Mouse (Mus musculus) frontal cortex, adult 2 months (tissue): Measurements from ENCODE around the gene Tas1r1. TPM values are rescaled to one million over a fixed set of nuclear protein-coding genes. Genes with fewer than 3 reads are reported as not detected.
A peak's percentile ranks its signal among the peaks of the same experiment; 100 is the strongest.
"Not testable (repeated sequence)": the region's sequence is repeated elsewhere in the genome, so short reads cannot be mapped to it uniquely, and the experiment has no call there.

Source experiments
- DNase-seq, 2 experiments: peaks; one replicate each; pipeline ENCODE4 v3.0.0; 2022; ENCODE audit warnings: low spot score in 1 of 2; ENCODE audit errors: extremely low spot score in 1 of 2
- polyA plus RNA-seq: library from polyadenylated mRNA; depleted of rRNA; stranded (reverse); fragments of >200 nt; gene quantifications from 2 replicates; pipeline ENCODE4 v1.2.3, GENCODE M21; 2012

Tas1r1 gene
- polyA plus RNA-seq, 1 experiment, result 0.20 TPM

DNA sequence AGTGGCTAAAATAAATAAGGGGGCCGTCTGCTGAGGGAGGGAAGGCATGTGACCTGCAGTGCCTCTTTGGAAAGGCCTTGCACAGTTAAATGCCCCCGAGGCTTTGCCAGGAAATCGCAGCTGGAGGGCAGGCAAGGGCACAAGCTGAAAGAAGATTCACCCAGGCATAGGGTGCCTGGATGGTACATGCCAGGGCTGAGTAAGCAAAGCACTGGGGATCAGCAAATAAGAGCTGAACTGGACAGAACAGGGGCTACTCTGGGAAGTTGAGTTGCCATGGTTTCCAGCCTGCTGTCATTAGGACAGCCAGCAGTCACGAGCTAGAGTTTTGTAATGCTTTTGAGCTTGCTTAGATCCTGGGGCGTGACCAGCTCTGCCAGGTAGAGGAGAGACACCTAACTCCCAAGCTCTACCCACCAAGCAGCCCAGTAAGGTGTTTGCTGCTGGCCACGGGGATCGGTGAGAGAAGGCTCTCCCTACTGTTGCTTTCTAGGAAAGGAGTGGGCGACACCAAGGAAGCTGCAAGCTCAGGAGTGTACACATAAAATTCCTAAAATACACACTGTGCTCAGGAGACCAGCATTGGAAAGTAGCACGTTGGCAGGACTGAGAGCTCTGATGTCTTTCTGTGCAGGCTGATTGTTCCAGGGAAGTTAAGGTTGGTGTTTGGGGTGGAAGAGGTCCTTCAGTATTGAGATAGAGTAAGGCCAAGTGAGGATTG, 24.2 kb upstream of the Tas1r1 start:
- DNase-seq, result peak in 1 of 2 experiments; percentile 24

DNA sequence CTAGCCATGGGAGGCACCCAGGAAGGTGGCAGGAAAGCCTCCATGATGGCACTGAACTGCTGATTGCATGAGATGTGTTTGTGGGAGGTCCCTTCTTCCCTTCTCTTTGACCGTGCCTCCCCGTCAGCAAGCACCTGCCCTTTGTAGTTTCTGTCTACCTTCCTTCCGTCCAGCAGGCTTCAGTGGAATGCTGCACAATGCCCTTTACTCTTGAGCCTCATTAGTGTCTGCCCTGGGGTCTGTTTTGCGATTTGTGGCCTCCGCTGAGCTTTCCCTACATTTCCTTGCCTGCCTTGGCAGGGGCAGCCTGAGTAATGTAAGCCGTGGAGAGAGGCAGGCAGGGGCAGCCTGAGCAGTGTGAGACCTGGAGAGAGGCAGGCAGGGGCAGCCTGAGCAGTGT, 6.2 kb upstream of the Tas1r1 start:
- DNase-seq, result no peak

DNA sequence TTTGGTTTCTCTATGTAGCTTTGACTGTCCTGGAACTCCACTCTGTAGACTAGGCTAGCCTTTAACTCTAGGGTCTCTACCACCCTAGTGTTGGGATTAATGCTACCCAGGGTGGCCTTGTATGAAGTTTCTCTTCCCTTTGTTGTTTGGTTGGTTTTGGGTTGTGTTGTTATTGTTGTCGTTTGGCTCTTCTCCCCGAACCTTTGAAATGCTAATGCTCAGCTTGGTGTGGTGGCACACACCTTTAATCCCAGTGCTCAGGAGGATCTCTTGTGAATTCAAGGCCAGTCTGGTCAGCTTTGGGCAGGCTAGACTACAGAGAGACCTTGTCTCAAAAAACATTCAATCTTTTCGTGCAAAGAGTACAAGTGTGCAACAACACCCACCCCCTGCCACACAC, 4.8 kb upstream of the Tas1r1 start:
- DNase-seq, result no peak

DNA sequence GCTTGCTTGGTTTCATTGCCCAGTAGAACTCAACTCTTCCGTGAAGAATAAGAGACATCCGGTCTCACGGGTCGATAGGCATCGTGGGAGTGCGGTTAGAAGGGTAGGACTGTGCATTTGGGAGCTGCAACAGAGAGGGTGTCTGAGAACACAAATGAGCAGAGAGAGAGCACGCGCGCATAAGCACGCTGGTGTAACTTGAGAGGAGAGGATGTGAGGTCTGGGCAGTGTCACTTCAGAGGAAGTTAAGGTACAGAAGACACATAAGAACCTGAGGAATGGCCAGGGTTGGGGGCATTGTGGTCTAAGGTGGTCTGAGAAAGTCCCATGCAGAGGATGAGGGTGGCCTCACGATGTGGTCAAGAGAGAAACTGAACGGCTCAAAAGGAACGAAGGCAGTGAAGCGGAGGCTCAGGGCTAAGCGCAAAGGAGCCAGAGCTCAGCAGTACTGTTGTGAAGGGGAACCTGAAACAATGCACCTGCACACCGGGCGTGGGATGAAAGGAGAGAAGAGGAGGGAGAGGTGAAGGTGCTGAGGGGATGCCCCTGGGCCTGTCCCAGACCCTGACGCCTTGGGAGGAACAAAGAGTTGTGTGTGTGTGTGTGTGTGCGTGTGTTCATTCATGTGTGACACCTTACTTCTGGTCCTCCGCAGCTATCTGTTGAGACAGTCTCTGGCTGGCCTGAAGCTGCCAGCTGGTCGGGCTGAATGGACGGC, 3.7 kb upstream of the Tas1r1 start:
- DNase-seq, result no peak

DNA sequence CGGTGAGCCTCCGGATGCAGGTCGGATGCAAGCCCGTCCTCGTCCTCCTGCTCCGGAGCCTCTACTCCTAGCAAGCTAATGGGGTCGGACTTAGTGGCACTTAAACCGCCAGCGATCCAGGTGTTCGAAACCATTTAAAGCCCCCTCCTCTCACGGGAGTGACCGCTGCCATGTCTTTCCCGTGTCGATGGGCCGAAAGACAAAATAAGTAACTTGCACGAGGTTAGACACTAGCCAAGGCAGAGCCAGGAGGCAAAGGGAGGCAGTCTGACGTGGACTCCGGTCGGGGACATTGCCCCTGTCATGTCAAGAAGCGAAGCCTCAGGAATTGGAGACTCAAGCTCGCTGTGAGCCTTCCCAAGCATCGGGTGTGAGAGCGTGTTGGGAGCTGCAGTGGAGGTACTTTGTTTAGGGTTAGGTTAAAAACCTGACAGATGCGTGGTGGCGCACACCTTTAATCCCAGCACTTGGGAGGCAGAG, 1.5 kb upstream of the Tas1r1 start:
- DNase-seq, result no peak

DNA sequence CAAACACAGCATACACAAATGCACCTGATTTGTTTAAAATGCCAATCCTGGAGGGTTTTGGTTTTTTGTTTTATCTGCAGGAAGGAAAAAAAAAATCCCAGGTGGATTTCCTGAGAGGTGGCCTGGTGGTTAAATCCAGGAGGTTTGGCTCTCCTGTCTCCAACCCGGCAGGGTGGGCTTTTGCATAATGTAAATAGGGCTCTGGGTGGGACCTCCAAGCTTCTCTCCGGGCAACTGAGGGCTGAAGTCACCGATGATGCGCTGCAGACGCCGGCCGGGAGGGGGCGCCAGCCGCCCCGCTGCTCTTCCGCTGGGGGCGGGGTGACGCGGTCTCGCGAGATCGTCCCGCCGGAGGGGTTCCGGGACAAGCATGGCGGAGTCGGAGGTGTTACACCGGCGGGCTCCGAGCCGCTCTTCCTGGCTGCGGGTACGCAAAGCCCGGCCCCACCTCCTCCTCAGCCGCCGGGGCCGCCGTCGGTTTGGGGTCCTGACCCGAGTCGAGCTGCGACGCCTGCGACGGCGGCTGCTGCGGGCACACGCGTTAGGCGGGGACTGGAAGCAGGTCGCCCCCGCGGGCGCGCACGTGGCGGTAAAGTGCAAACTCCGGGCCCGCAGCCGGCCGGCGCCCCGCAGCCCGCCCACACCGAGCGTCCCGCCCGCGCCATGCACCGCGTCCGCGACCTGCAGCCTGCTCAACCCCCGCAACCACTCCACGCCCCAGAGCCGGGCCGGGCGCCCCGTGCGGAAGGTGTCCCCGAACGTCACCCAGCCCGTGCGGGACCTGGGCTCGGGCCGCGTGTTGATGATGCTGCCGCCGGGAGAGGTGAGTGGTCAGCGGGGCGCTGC, 840 bp upstream of the Tas1r1 start, which contains the start of gene Nol9:
TSS of gene Nol9 (plus strand) at position 337 of the 846 bp plus-strand sequence.
- peak; percentile 65 to 94 for DNase-seq

DNA sequence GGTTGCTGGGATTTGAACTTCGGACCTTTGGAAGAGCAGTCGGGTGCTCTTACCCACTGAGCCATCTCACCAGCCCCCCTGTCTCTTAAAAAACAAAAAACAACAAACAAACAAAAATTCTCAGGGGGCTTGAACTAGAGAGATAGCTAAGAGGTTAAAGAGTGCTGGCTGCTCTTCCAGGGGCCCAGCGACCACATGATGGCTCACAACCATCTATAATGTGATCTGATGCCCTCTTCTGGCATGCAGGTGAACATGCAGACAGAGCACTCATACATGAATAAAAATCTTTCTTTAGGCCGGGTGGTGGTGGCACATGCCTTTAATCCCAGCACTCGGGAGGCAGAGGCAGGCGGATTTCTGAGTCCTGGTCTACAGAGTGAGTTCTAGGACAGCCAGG, 1.9 kb downstream of the Tas1r1 start:
- DNase-seq, result not testable (repeated sequence)

DNA sequence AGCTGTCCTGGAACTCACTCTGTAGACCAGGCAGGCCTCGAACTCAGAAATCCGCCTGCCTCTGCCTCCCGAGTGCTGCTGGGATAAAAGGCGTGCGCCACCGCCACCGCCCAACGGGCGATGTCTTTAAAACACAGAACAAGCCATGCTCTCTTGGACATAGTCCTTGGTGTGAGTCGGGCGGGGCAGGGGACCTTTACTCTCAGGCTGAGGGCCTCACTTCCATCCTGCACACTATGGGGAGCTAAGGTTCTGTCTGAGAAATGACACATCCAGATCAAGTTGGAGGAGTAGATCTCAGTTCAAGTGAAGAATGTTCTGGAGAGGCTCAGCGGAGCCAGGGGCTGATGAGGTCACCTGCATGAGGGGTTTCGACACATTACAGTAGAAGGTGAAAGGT, 5.4 kb downstream of the Tas1r1 start:
- DNase-seq, result no peak

DNA sequence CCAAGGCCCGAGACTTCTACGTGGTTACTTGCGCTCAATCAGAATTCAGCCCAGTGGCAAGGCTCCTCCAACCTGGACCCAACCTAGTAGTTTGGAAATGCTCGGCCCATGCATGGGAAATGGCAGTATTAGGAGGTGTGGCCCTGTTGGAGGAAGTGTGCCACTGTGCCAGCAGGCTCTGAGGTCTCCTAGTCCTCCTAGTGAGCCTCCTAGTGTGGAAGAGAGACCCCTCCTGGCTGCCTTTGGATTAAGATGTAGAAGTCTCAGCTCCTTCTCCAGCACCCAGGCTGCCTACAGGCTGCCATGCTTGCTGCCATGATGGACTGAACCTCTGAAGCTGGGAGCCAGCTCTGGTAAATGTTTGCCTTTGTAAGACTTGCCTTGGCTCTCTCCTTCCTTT, 8.4 kb downstream of the Tas1r1 start:
- DNase-seq, result no peak

DNA sequence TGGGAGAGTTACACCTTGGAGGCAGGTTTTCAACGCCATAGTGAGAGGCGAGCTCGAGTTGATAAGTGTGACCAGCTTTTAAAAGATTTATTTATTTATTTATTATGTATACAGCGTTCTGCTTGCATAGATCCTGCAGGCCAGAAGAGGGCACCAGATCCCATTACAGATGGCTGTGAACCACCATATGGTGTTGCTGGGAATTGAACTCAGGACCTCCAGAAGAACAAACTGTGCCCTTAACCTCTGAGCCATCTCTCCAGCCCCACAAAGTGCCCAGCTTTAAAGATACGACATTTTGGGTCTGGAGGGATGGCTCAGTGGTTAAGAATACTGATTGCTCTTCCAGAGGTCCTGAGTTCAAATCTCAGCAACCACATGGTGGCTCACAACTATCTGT, 9.3 kb downstream of the Tas1r1 start:
- DNase-seq, result no peak

DNA sequence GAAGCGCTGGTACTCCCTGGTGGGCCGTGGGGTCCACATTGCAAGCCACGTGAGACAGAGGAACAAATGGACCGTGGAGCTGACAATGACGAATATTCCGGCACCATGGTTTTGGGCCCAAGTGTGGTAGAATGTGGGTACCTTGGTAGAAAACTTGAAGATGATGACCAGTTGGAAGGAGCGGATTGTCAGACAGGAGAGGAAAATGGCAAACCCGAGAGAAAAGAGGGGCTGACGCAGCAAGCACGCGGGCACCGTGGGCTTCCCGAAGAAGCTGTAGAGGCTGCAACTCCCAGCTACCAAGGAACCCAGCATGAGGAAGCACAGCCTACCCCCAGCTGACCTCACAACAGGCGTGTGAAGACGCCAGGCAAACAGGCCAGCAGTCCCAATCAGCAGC, 9.9 kb downstream of the Tas1r1 start:
- DNase-seq, result no peak

DNA sequence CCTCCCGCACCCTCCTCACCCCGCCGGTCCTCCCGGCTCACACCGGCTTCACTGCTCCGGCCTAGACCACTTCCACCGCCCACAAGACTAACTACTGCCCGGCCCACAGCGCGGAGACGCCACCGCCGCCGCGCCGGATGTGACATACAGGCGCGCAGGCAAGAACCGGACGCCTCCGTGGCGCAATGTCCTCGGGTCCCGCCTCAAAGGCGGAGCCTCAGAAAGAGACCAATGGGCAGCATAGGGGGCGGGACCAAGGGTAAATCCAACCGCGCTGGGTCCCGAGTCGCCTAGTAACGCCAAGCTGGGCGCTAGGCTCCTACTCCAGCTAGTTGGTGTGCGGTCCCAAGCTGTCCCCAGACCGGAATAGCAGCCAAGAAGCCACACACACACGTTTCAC, 10.8 kb downstream of the Tas1r1 start, which contains the start of gene Zbtb48:
TSS of gene Zbtb48 (minus strand) at position 148 of the 400 bp plus-strand sequence.
- peak; percentile 96 to 97 for DNase-seq

DNA sequence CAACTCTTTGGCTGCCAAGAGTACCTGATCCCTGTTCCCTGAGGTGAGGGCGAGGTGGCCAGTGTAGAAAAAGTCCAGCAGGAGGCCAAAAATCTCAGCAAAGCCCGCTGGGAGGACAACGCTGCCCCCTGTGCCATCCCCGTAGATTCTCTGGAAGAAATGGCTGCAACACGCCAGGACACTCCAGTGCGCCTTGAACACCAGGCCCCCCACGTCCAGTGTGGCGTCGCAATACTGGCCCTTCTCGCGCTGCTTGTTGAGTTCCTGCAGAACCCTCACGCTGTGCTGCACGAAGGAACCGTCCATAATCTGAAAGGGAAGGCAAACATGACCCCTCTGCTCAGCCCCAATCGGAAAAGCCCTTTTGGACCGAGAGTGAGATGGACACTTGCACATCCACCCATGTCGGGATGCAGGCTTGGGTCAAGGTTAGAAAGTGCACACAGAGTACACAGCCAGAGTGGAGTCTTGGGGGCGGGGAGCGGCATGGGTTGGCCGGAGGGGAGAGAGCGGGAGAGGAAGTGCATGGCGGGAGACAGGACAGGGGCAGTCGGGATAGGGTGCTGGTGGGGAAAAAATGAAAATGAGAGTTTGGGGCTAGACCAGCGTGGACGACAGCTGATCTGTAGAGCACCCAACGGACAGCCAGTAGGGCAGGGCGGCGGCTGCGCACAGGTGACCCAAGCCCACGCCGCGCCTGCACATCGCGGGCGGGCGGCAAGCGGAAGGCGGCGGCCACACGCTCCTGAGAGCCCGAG, 11.4 kb downstream of the Tas1r1 start:
- DNase-seq, result no peak

DNA sequence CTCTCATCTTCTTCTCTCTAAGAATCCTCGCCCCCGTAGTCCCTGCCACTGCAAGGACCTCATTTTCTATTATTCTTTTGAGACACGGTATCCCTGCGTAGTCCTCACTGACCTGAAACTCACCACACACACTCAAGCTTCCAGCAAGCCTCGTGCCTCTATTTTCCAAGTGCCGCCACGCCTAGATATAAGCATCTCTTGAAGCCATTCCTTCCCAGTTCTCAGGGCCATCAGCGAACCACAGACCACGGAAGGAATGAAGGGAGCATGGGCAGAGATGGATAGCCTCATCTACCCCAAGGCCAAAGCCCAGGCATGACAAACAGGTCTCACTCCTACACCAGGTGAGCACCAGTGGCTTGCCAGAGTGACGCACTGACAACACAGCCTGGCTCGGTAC, 13.8 kb downstream of the Tas1r1 start:
- no peak for DNase-seq

DNA sequence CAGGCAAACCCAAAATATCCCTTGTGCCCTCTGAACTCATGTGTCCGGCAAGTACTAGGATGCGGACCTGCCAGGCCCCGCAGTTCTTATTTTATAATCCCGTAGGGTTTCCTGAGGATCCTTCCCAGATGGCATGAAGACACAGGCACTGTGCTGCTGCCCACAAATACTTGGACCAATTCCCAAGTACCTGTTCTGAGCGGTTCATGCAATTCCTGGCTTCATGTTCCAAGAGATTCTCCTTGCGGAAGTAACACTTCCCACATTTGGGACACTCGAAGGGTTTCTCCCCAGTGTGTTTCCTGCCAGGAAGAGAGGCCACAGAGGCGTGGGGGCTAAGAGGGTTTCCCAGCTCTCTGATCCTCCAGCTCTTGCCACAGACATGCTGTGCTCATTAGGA, 15.9 kb downstream of the Tas1r1 start:
- no peak for DNase-seq

DNA sequence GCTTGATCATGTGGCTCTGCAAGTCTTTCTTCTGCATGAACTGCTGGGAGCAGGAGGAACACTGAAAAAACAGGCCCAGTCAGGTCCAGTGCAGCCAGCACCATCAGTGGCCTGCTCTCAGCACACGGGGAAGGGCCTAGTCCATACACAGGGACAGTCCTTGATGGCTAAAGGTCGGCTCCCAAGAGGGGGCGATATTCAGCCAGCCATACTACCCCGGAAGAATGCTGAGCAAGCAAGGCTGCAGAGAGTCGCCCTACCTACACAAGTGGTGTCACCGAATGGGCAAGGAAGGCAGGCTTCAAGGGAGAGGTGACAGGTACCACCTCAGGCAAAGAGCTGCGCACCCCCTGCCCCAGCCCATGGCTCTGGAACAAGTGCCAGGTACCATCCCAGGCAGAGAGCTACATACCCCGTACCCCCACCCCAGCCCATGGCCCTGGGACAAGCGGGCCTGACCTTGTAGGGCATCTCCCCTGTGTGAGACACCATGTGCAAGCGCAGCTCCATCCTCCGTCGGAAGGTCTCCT, 16.7 kb downstream of the Tas1r1 start:
- DNase-seq, result no peak

DNA sequence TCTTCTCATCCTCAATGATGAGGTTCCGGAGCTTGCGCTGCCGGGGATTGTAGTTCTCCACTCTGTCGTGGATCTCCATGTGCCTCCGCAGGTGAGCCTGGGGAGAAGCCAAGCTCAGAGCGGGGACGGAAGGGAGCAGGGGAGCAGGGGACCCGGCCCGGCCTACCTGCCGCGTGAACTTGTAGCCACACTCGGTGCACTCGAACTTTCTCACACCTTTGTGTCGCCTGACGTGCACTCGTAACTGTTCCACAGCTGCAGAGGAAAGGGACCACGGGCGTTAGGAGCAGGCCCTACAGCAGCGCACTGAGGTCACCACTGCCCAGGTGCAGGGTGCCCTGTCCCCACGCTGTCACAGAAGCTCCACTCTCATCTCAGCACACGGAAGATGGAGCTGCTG, 18.3 kb downstream of the Tas1r1 start:
- DNase-seq, result no peak

DNA sequence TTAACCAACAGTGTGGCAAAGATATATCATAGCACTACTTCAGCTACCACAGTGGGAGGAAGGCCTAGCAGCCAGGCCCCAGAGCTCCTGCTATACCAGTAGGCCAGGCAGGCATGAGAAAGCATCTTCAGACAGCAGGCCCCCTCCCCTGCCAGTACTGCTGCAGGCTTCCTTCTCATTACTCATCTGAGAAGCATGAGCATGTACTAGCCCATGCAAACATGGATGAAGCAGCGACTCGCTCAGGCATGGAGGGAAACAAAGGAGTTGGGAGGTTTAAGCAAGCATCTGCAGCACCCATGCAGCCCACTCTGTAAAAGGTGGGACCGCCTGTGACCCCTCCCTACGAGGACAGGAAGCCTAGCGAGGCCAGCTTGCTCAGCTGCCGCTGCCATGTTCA, 19.3 kb downstream of the Tas1r1 start:
- no peak for DNase-seq

DNA sequence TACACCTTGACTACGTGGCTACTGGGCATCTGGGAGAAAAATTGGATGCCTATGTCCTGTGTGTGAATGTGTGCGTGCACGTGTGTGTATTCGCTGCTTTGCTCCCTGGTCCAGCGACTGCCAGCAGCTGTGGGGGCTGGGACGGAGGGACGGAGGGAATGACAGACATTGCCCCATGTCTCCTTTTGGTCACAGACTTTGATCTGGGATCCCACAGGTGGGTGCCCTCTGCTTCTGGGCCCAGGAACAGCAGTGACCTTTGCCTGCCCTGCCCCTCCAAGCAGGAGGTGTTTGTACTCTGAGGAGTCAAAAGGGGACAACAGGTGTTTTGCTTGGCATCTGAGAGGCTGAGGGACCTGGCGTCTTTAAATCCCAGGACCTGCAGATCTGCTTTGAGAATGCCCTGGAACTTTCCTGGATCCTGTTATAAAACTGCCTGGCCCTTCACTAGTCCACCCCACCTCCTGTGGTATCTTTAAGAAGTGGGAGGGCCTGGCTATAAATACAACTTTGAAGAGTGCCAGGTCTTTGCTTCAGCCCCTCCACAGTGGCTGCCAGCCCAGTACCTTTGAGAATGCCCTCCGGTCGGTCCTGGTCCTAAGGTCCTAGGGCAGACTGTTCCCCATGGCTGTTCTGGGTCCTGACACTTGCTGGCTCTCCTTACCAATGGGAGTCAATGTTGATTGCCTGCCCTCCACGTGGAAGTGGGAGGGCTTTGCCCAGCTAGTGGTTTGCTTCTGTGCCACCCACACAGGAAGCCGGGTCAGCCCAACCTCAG, 25.1 kb downstream of the Tas1r1 start:
- DNase-seq, result no peak
